Mouse (Mus musculus) heart, adult 8-10 months (tissue): ENCODE measurements around the gene Adprh. TPM values are rescaled to one million over a fixed set of nuclear protein-coding genes. Genes with fewer than 3 reads are reported as not detected.
A peak's percentile ranks its signal among the peaks of the same experiment; 100 is the strongest.
"Not testable (repeated sequence)": the region's sequence is repeated elsewhere in the genome, so short reads cannot be mapped to it uniquely, and the experiment has no call there.

Source experiments
- DNase-seq: peaks from one replicate; pipeline ENCODE4 v3.0.0; 2022; ENCODE audit warnings: low spot score
- total RNA-seq, 4 experiments: library from RNA; stranded (reverse); gene quantifications; 2 replicates each; pipeline ENCODE4 v1.2.4; 2022

The Adprh gene
- total RNA-seq, 4 experiments from 2014 or later, result 23.8 to 24.8 (median 24.0) TPM

DNA sequence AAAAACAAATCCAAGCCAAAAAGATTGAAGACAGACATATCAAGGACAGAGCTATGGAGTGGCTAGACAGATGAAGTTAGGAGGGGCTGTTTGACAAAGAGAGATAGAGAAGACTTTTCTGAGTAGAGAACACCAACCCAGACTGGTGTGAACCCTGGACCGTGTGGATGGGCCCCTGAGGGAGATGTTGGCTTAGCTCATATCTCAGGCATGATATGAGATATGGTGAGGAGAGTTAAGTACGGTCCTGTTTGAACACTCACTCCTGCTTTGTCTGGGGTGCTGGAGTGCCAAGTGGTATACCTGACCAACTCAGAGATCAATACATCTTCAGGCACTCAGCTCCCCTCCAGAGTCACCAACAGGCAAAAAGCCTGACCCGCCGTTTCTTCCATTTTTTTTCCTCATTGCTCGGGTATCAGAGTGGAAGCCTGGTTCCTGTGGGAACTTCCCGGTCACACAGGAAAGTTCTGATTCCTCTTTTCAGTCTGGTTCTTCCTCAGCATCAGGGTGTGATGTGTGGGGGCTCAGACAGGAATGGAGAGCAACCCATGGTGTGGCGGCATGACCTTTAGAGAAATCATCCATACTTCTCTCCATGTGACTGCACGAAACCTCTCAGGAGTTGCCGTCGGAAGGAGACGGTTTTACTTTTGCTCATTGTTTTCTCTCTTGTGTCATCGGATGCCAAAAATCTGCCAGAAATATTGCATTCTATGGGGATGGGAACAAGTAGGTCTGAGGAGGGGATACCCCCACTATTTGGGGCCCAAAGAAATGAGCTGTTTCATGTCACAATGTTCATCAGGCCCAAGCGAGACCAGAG lies 14.8 kb upstream of the Adprh start:
- no peak for DNase-seq

DNA sequence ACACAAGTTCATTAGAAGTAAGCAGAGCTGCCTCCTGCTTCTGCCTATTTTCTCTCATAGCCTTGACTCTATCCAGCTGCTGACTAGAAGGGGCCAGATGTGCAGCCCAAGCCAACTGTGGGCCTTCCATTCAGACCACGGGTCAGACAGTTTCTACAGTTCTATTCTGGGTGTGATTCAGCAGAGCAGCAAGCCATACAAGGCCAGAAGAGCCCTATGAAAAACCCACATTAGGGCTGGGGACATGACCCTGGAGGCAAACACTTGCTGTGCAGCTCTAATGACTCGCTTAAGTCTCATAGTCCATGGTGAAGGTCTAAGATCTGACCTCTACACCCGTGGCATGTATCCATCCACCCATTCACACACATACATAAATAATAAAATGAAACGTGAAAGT lies 13.6 kb upstream of the Adprh start:
- no peak for DNase-seq

DNA sequence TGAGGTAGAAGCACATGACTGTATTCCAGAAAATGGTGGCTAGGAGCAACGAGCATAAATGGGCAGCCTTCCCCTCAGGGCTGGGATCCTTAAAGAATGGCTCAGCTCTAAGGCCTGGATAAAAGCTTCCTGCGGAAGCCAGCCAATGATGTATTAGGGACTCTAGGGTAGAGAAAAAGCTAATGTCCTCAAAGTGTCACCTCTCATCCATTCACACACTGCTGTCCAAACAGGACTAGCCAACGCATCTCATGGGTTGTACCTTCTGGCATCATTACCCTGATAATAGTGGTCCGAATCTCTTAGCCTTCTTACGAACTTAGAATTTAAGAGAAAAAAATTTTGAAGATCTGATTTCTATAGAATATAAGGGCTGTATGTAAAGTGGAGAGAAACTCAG lies 10.8 kb upstream of the Adprh start:
- DNase-seq, result no peak

DNA sequence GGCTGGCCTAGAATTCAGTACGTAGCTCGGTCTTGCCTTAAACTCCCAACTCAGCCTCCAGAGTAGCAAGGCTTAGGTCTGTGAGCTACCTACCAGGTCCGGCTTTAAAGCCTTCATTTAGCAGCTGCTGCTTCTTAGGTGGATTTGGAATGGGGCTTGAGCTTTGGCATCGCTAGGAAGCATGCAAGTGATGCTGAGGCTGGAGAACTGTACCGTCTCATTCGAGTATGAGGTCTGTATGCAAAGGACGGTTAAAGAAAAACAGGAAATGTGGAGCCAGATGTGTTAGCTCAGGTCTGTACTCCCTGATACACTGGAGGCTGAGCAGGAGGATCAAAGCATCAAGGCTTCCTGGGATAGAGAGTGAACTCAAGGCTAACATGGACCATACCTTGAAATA lies 9.7 kb upstream of the Adprh start:
- no peak for DNase-seq

DNA sequence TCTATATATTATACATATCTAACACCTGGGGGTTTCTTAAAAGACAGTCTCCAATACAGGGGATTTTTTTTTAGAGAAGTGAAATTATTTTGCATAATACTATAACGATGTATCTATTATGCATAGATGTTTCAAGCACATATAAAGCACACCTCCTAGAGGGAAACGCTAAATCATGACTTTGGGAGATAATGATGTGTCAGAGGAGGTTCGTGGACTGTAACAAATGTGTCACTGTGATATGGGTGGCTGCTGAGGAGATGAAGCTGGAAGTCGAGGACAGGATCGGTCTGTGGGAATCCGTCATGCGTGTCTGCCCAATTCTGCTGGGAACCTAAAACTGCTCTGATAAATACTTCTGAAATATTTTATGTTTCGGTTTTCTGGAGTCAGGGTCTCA lies 9.2 kb upstream of the Adprh start:
- DNase-seq, result no peak

DNA sequence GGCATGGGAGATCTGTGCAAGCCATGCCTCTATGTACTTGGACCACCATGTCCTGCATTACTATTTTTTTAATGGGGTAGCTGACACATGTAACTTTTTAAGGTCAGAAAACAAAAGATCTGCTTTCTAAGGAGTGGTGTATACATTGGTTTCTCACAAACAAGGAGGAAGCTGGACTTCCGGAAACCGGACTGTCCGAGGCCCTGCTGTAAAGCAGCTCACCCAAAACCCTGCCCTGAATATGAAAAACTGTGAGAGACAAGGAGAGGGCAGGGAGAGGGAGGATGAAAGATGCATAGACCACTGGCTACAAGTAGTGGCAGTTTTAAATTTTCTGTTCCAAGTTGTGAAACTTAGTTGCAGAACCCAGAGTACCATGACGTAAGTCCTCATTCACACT lies 7.5 kb upstream of the Adprh start:
- DNase-seq, result no peak

DNA sequence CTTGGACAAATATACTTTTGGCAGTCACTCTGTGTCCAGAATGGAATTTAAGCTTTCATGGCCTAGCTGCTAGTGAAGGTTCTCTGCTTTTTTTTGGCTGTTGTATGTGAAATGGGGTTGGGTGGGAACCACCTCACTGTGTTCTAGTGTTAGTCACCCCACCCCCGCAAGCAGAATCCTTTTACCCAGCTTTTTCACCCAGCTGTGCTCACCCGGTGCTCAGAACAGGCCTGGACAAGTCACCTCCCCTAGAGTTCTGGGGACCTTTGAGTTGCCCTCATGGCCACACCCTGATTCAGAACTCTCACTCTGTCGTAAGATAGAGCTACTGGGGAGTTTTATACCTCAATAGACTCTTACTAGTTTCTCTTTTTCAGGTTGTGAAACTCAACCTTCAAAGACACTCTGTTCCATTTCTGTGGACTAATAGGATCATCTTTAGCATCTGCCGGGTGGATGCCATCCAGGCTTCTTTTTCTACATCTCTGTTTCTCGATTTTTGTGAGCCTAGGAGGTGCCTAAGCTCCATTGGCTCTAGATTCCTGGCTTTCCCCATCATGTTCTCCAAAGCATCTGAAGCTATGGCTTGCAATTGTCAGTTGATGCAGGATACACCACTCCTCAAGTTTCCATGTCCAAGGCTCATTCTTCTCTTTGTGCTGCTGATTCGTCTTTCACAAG lies 6.2 kb upstream of the Adprh start:
- peak; percentile 12 for DNase-seq

DNA sequence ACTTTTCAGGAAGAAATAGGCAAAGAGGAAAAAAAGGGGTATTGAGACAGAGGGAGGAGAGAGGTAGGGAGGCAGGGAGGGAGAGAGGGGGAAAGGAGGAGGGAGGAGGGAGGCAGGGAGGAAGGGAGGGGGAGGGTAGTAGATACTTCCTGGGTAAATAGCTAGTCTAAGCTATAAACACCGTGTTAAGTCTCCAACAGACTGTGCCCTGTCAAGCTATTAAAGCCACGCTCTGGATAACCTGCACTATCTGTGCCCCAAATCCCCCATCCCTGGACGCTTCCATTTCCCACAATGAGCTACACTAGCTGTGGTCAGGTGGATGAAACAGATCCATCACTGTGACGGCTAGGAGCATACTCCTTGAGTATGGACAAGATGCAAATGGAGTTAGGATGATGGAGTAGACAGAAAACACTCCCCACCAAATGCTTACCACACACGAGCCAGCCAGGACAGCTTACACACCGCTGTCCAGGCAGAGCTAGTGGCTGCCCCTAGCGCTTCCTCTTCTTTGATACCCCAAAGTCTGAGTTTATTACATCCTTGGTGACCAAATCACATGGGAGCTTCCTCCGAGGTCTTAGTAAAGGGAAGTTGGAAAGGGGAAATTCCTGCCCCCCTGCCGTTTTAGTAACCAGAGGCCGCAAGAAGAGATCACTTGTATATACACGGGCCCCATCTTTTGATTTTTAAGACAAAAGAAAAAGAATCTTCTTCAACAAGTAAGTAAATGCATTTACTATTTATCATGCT lies 4.5 kb upstream of the Adprh start:
- DNase-seq, result no peak

DNA sequence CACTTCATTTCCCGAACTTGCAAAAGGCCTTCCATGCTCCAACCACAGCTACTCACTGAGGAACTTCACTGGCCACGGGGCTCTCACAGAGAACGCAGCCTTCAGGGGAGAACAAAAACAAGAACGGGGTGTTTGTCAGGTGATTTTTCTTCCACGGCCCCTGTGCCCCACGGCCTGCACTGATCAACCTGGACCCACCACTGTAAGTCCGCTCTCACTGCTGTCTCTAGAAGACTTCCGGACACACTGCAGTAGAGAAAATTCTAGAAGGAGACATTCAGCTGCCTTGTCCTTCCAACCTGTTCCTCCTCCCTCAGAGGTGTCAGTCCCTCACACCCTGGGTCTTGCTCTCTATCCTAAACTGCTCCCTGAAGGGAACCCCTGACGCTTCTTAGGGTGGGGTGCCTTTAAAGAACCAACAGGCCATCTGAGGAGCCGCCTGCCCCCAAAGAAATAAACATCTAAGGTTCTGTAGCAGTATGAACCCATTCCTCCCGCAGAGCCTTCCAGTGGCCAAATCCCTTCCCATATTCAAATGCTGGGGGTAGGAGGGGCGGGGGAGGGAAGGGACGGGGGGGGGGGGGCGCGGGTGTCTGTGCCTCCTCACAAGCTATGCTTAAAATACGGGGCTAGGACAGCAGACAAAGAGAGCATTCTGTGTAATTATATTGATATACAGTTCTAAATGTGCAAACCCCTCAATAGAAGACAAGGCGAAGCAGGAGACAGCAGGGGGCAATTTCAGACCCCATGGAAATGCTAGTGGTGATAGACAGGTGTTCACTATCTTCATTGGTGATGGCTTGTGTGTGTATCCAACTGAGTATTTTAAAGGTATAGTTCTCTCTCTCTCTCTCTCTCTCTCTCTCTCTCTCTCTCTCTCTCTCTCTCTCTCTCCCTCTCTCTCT lies 3.3 kb upstream of the Adprh start, which contains the start of gene Cd80:
Gene Cd80 (plus strand): TSS at position 51 of the 908 bp plus-strand sequence.
- DNase-seq, result no peak

DNA sequence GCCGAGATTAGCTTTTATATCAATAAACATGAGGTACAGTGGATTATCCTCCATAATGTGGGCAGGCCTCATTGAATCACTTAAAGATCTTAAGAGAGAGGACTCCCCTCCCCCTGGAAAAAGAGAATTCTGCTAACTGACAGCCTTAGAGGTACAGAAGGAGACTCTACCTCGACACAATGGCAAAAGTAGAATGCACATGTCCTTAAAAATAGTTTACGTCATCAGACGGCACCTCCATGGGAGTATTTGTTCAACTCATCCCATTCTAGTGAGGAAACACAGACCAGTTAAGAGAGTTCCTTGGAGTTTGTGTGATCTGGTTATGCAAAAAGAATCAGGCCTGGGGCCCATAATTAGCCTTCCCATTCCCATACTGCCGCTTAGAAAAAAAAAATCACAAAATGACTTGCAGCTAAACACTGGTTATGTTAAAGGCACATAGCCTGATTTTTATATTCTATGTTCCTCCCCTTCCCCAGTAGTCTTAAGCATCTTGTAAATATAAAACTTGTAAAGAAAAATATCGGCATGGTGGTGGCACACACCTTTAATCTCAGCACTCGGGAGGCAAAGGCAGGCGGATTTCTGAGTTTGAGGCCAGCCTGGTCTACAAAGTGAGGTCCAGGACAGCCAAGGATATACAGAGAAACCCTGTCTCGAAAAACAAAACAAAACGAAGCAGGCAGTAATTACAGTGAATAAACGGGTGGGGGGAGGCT lies 2.2 kb upstream of the Adprh start:
- no peak for DNase-seq

DNA sequence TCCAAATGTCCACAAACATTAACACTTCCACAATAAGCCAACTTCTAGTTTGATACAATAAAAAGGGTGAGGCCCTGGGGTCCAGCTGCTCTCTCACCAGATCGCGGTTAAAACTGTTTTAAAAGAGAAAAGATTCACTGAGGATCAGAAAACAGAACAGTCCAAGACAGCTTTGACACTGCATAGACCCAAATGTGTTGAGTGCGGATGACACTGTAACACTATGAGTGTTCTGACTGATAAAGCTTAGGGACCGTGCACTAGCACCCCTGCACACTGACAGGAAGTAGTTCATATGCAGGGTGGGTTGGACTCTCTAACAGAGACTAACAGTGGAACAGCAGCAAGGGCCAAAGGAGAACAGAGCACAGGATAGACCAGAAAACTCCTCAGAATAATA lies 1.4 kb upstream of the Adprh start:
- no peak for DNase-seq

DNA sequence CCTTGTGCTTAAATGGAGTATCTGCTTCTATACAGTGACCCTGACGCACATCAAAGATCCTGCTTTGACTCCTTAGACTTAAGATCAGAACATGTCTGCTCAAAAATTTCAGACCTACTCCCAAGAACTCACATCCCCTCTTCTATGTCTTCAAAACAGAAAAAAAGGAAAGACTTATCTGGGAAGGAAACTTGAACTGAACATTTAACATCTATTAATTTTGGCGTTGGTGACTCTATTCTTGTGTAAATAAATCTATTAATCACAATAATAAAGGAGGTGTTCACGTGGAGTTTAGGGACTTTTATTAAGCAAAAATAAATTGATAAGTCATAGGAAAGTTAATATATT lies 675 bp upstream of the Adprh start:
- no peak for DNase-seq

DNA sequence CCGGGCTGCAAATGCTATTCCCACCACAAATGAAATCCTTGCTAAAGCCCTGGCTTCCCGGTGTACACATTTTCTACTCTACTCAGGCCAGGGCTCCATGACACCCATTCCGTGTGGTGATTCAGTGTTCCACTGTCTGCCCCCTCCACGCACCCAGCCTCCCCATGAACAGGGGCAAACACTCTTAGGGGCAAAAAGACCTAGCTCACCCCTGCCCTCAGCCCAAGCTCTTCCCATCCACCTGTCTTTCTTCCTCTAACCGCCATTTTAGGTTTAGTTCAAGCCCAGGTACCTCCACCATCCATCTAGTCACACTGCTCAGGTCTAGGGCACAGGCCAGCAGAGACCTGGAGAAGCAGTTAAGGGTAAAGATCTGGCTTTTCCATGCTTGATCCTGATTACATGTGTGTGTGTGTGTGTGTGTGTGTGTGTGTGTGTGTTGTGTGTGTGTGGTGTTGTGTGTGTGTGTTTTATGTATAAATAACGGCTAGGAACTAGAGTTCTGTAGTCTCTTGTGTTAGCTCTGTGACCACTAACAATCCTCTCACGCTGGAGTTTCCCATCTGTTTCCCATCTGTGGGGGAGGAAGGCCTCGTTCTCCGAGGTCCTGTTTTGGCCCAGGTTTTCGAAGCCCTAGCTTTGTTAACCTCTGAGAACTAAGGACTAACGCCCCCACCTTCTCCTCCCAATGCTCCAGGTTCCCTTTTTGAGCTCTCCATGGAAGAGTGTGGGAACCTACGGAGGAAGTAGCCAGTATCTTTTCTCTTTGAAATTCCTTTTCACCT lies 890 bp downstream of the Adprh start:
- no peak for DNase-seq

DNA sequence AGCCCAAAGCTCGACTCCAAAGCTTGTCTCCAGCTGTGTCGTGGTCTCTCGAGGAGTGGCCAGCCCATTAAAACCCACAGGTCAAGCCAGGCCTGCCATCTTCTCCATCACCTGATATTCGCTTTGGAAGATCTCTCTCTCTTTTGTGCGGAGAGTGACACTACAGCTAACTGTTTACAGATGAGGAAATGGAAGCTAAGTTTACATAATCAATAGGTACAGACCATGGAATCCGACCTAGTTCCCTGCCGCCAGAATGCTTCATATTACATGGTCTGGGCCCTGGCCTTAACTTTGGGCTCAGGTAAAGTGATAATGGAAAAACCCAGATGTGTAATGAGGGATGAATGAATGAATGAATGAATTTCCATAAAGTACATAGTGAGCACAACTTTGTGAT lies 1.8 kb downstream of the Adprh start:
- no peak for DNase-seq

DNA sequence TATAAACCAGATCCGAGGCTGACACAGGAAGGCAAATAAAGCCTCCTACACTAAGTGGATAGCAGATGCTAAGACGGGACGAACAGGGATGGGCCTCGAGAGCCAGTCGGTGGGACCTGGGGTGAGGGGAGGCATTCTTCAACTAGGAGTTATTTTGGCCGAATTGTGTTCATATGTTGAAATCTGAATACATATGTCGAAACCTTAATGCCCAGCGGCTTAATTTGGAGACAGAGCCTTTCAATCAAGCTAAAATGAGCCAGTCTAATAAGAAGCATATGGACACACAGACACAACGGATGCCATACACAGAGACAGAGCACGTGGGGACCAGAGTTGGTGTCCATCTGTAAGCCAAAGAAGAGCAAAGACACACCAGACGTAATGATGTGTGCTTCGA lies 4.0 kb downstream of the Adprh start:
- no peak for DNase-seq

DNA sequence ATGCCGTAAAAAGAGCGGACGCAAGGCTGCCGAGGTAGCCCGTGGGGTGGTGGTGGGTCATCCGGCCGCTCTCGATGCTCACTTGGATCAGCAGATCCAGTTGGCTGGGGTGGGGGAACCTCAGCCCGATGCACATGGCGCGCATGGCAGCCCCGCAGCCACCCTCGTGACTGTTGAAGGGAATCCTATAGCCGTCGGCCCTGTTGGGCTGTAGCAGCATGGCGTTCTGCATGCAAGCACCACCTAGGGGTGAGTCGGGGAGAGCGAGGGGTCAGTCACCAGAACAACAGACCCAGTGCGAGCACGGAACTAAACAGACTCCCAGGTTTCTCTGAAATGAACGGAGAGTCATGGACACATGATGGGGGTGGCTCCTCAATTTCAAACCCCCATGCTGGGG lies 5.1 kb downstream of the Adprh start:
- no peak for DNase-seq

DNA sequence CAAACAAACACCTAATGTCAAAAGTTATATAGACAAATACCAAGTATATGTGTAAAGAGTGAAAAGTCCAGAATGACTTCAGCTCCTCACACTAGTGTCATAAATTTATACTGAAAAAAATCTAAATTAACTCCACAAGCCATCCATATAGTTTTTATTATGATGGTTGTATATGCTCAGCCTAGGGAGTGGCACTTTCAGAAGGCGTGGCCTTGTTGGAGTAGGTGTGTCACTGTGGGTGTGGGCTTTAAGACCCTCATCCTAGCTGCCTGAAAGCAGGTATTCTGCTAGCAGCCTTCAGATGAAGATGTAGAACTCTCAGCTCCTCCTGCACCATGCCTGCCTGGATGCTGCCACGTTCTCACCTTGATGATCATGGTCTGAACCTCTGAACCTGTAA lies 6.4 kb downstream of the Adprh start:
- DNase-seq, result not testable (repeated sequence)

DNA sequence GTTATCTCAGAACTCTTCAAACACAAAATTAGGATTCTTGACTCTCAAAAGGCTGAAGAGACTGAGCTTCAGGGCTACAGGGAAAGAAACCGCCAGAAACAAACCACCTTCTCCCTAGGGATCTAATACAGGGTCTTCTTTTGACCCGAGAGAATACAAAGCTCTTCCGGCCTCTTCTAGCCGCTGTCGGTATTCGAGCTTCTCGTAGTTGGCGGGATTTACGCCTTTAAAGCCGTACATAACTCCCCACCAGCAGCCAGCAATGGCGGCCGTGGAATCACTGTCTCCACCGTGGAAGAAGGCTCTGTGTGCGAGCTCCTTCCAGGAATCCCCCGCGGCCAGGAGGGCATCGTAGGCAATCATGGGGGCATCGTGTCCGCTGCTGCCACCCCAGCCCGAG lies 6.9 kb downstream of the Adprh start:
- no peak for DNase-seq

DNA sequence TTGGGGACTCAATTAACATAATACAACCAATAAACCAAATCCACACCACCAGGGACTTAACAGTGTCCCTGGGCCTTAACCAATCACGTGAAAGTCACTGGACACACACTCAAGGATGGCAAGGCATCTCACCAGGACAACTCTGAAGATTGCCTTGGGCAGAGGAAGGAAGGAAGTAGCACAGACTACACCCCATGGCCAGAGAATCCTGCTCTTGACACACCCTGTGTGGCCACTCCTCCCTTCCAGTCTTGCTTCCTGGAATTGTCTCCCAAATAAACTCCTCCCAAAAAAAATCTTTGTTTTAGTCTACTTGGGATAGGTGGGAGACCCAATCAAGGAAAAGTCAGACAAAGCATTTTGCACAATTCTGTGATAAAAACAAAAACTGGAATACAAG lies 7.5 kb downstream of the Adprh start:
- no peak for DNase-seq
